ENCODE assay signal across 8 mouse cellular contexts in the genomic region with DNA sequence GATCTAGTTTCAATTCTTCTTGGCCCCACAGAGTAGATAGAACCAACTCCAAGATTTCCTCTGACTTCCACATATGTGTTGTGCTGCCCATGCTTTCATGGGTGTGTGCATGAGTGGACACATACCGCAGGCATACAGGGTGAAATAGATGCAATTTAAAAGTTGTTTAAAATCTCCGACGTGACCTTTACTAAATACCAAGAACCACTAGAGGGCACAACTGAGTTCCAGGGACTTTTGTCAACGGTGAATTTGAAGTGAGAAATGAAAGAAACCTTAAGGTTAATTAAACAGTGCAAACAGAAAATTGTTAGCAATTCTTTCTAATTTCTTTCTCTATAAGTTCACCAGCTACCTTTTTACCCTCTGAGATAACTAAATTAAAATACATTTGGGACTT. TPM values are rescaled to one million over a fixed set of nuclear protein-coding genes. Genes with fewer than 3 reads are reported as not detected.
DNase-seq lines count a peak whose midpoint lies in the region; TF ChIP-seq lines count a peak whose summit lies in the region.

No protein-coding gene starts in this region.

- no peaks in the 10 kb centered on the region for H3K4me1 ChIP-seq in MEL (ENCODE audit: control insufficient read depth in 1 of 2, insufficient read depth in 2 of 2, low read length in 2 of 2)

- no peak overlapping the region for H3K27ac ChIP-seq in MEL (ENCODE audit: control insufficient read depth, low read depth, low read length)

- DNase-seq in cerebellum, adult 9-10 months: peak; percentile 26
- DNase-seq in cerebellum, adult 11 months: no peak
- DNase-seq in kidney, postnatal 36 days: peak; percentile 24 to 35
- DNase-seq in kidney, adult 11 months: no peak
- DNase-seq in MEL (ENCODE audit: low read depth, low spot score): peak; percentile 63
- peak; percentile 80 for DNase-seq in induced T-regulatory cell, adult 2 months (ENCODE audit: low read depth)
- no peak for DNase-seq in spleen, adult 12 weeks (ENCODE audit: low spot score)
- no peak for DNase-seq in urinary bladder, postnatal 10 days (ENCODE audit: low spot score)

- peak; percentile 54 for TF ChIP-seq RAD21 in MEL (IDR thresholded peaks at IDR 0.05; ENCODE audit: low read depth, low read length)

- no peaks in the 10 kb centered on the region for H3K36me3 ChIP-seq in MEL (ENCODE audit: control insufficient read depth in 1 of 2, insufficient read depth in 2 of 2, low read length in 2 of 2)

- no peak overlapping the region for H3K9ac ChIP-seq in MEL (ENCODE audit: control insufficient read depth, low read depth, low read length, poor library complexity, severe bottlenecking)

- no peak for TF ChIP-seq POLR2A in MEL (IDR thresholded peaks at IDR 0.05; ENCODE audit: control insufficient read depth in 1 of 2, insufficient read depth in 1 of 2, low read depth in 1 of 2, low read length in 2 of 2, poor library complexity in 1 of 2)

- H3K79me2 ChIP-seq in MEL (ENCODE audit: control insufficient read depth, insufficient read depth, low read length, poor library complexity): no peaks in the 10 kb centered on the region

- peak; percentile 20 to 80 (median 77); a peak in 5 of 6 replicates for TF ChIP-seq CTCF in MEL (IDR thresholded peaks at IDR 0.05 in 2 of 3, conservative IDR thresholded peaks at IDR 0.05 in 1 of 3; ENCODE audit: control insufficient read depth in 1 of 3, insufficient read depth in 1 of 3, low read depth in 2 of 3, low read length in 3 of 3, poor library complexity in 1 of 3, severe bottlenecking in 1 of 3)

- H3K9me3 ChIP-seq in MEL (replicated peaks; ENCODE audit: insufficient read depth, low read length): no peaks in the 10 kb centered on the region

- no peak for TF ChIP-seq EP300 in MEL (IDR thresholded peaks at IDR 0.05; ENCODE audit: low read depth in 1 of 2, low read length in 2 of 2)

- H3K27me3 ChIP-seq in MEL (ENCODE audit: control insufficient read depth in 1 of 2, insufficient read depth in 2 of 2, low read length in 2 of 2): peaks cover 2 to 5% of the 10 kb centered on the region in 2 experiments; a peak in 2 of 4 replicates

- no peak overlapping the region for H3K4me3 ChIP-seq in MEL (ENCODE audit: control insufficient read depth in 1 of 2, insufficient read depth in 1 of 2, low read depth in 2 of 2, low read length in 2 of 2)

TF ChIP-seq in MEL, 35 proteins besides CTCF, POLR2A, EP300 and RAD21:
- TF ChIP-seq SMC3 (IDR thresholded peaks at IDR 0.05; ENCODE audit: low read depth, low read length) (peak; percentile 79), ZC3H11A (IDR thresholded peaks at IDR 0.05; ENCODE audit: low read depth, low read length) (peak; percentile 34; the same call in 1 of the 2 replicates), POLR2AphosphoS2 (IDR thresholded peaks at IDR 0.05; ENCODE audit: low read length) (no peak)

RNA-seq across cellular contexts. Expression of gene Yes1, which starts 17.2 kb away (rescaled TPM):
- not detected in 2 replicates for total RNA-seq in MEL (2012; rRNA removed)
- not detected for polyA plus RNA-seq in MEL (2012; ENCODE audit: insufficient read depth in 1 of 2, insufficient read length in 2 of 2, low read depth in 1 of 2, low replicate concordance in 2 of 2, missing spikeins in 1 of 2)

Comparison
In these comparisons a context has a peak if more than half of its experiments do, and no peak if none do; other contexts are left out.
1. DNase-seq: peak in cerebellum, adult 9-10 months (single experiment), kidney, postnatal 36 days (2 of 2), MEL (single experiment) and induced T-regulatory cell, adult 2 months (single experiment); none in cerebellum, adult 11 months (single experiment), kidney, adult 11 months (single experiment), spleen, adult 12 weeks (single experiment) and urinary bladder, postnatal 10 days (single experiment).